Mouse (Mus musculus) thymus, adult 18-20 months (tissue): ENCODE measurements around the gene Zfp84.
"Not testable (repeated sequence)": the region's sequence is repeated elsewhere in the genome, so short reads cannot be mapped to it uniquely, and the experiment has no call there.

Source experiments
- DNase-seq, 2 experiments: peaks; one replicate each; pipeline ENCODE4 v3.0.0; 2022; ENCODE audit warnings: mixed read lengths in 2 of 2

The Zfp84 gene

DNA sequence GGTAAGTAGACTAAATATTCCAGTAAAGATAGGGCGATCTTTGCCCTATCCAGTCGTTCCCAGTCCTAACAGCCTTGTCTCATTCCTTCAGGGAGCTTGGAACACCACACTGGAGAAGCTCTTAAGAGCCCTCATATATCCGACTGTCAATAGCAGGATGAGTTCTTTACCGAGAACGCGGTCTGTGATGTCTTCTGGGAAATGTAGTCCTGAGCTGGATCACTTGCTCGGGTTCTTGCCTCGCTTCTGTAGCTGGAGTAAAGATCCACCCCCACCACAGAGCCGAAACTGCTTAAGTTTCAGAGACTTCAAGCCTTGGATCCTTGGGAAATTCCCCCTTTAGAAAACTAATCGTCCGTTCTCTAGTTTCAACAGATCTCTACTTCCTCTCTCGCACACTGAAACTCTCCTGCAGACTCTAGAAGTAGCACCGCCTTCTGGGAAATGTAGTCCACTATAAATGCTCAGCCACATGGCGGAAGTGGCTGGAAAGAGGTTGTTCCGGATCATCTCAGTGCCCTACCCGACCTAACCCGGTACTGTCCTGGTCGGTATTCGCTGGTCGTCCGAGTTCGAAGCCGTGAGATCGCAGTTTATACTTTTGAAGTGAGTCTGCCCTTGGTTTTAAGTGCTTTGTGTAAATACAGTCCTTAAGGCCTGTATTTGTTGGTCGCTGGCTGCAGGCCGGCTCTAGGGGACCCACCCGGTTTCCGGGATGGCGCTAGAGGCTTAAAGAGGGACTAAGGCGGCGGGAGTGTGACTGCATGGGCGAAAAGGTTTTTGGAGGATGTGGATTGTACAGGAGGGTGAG is at the start of gene Zfp84:
Gene Zfp84, plus strand, starts transcription at position 463 of the 811 bp plus-strand sequence.
- peak; percentile 78 to 88 for DNase-seq

GRCm38 (mm10) chr7:29725461-29726142 is 42.8 kb upstream of the Zfp84 start:
- DNase-seq = not testable (repeated sequence)

GRCm38 (mm10) chr7:29726860-29727259 is 41.5 kb upstream of the Zfp84 start, which contains the start of gene Catsperg2:
TSS of gene Catsperg2 (minus strand) at chr7:29727032.
- DNase-seq = not testable (repeated sequence)

DNA sequence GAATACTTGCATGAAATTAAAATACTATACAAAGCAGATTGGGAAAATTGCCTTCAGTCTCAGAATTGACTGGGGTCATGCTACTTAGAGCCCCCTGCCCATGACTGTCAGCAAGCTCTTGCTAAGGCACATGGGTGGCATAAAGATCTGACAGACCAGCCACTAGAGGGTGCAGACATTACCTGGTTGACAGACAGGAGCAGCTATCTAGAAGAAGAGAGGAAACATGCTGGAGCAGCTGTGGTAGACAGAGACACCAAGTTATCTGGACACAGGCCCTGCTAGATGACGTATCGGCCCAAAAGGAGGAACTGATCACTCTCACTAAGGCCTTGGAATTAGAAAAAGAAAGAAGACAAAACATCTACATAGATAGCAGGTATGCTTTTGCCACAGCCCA is 40.3 kb upstream of the Zfp84 start:
- DNase-seq = no peak

DNA sequence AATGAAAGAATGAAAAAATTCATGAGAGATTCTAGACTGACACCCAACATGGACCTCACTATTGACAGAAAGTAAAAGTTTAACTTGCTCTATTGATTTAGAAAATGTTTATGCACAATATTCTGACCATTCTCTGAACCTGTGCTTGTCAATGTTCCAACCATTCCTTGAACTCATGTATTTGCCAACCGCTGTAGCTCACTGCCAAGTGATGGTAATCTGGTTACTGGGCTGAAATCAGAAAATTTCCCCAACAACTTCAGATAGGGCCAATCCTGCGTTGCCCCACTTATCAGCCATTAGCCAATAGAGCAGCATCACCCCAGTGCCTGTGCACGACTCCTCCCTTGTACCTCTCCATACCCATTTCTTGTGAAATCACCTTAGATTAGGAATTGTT is 26.1 kb upstream of the Zfp84 start:
- DNase-seq = no peak

- no peak for DNase-seq
These were observed 7.9 kb upstream of the Zfp84 start for GRCm38 (mm10) chr7:29760476-29760875.

DNA sequence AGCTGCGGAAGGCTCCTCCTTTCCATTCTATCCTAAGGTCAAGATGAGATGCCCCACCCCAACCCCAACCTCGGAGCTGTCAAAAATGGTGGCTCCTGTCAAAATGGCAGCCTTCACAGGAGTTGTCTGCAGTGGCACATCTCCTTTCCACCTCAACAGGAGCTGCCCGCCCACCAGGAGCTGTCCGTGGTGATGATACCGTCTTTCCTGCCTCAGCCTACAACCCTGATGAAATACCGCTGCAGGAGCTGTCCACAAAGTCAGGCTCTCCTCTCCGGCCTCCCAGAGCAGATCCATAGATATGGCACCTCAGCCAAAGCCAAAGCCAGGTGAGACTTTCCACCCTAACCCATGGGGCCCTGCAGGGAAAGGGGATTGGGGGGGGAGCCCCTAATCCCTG is 3.6 kb upstream of the Zfp84 start:
- no peak for DNase-seq

GRCm38 (mm10) chr7:29767058-29767686 is 1.2 kb upstream of the Zfp84 start:
- peak; percentile 60 to 76 for DNase-seq

- no peak for DNase-seq
These were observed 628 bp downstream of the Zfp84 start for GRCm38 (mm10) chr7:29768980-29769379.

GRCm38 (mm10) chr7:29773503-29773902 is 5.2 kb downstream of the Zfp84 start:
- no peak for DNase-seq

DNA sequence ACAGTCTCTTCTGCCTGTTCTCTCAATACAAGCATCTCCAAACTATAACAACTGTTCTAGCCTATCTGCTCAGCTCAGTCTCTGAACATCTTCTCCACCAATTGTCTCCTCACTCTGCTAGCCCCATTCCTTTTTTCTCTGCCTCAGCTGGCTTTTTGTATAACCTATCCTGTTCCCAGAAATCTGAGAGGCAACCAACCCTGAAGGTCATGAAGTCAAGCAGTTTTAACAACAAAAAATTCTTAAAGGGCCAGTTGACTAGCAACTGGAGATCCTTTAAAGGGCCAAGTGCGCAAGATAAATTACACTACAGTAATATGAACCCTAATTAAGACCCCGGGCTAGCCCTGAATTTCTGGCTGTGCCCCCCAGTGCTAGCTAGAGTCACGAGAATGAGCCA is 6.0 kb downstream of the Zfp84 start:
- DNase-seq = no peak

DNA sequence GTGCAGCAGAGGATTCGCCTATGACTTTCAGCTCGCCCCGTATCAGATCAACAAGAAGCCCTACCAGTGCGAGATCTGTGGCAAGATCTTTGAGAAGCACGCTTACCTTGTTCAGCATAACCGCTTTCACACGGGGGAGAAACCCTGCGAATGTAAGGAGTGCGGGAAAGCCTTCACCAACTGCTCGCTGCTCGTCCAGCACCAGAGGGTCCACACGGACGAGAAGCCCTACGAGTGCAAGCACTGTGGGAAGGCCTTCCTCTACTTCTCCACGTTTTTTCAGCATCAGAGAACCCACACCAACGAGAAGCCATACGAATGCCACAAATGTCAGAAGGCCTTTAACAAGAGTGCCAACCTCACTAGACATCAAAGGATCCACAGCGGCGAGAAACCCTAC is 8.2 kb downstream of the Zfp84 start:
- no peak for DNase-seq

DNA sequence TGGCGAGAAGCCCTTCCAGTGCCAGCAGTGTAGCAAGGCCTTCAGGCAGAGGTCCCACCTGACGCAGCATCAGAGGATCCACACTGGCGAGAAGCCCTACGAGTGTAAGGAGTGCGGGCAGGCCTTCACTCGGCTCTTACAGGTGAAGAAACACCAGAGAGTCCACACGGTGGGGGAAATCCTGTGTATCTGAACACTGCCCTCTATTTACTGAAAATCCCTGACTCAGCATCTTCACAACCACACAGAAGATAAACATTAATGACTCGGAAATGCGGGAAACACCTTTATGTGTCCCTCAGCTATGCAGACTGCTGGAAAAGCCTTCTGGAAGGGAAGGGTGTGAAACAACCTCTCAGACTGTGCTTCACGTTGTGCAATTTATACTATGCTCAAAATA is 9.0 kb downstream of the Zfp84 start:
- DNase-seq = no peak

- peak; percentile 38 to 53 for DNase-seq
These were observed 15.7 kb downstream of the Zfp84 start, which contains the start of gene Zfp30 for GRCm38 (mm10) chr7:29783871-29784551. TSS of gene Zfp30 (plus strand) at chr7:29783998.

GRCm38 (mm10) chr7:29785023-29785422 is 16.7 kb downstream of the Zfp84 start:
- DNase-seq = no peak

GRCm38 (mm10) chr7:29785888-29786287 is 17.5 kb downstream of the Zfp84 start:
- no peak for DNase-seq

GRCm38 (mm10) chr7:29792906-29793305 is 24.6 kb downstream of the Zfp84 start:
- DNase-seq = no peak

DNA sequence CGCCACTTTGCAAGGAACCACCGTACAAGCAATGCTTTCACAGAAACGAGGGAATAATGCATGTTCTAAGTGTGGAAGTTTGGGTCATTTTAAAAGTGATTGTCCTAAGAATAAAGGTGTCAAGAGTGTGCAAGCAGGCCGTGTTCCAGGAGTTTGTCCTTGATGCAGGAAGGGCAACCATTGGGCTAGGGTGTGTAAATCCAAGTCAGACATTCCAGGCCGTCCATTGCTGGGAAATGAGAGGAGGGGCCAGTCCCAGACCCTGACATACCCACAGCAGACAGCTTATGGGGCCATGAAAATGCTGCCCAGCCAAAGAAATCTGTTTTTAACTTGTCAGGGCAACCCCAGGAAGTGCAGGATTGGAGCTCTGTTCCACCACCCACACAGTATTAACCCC is 38.7 kb downstream of the Zfp84 start:
- no peak for DNase-seq

DNA sequence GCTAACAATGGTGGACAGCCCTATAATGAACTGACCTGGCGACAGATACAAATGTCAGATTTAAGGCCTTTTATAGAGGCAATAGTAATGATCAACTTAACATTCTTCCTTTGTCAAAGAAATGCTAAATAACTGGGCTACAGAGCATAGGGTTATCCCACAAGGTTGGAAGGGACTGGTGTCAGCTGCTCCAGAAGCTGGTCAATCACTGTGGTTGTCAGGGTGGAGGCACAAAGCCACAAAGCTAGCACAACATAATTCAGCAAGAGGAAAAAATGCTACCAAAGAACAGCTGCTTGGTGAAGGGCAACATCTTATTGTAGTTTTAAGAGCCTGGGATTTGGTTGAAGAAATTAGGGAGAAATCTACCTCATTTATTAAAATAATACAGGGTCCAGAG is 43.9 kb downstream of the Zfp84 start:
- no peak for DNase-seq

- no peak for DNase-seq
These were observed 46.0 kb downstream of the Zfp84 start for GRCm38 (mm10) chr7:29814381-29814780.

GRCm38 (mm10) chr7:29815061-29815784 is 46.9 kb downstream of the Zfp84 start:
- DNase-seq = no peak

DNA sequence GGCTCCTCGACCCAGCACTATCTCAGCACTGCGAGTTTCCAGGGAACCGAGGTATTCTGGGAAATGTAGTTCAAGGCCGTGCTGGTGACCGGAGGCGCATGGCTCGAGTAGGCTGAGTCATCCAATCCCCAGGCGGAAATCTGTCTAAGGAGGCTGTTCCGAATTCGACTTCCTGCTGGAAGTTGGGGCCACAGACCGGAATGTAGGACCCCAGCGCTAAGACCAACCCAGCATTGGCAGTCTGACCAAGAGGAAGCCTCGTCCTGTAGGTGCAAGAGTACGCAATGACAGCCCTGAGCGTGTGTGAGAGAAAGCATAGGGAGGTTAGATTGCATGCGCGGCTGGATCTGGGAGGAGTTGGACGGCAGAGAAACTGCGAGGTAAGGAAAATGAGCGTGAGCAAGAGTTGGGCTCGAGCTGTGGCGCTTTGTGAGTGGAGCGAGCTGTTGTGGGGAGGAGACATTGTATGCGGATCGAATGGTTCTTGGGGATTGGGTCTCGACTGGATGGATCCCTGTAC is 47.6 kb downstream of the Zfp84 start, which contains the start of gene Zfp790:
Gene Zfp790, plus strand, starts transcription at position 205 of the 520 bp plus-strand sequence.
- peak; percentile 79 to 83 for DNase-seq
